19 mouse cellular contexts compared by ENCODE assay signal in genomic region chr19:5828155-5828554, GRCm38 (mm10). TPM values are rescaled to one million over a fixed set of nuclear protein-coding genes. Genes with fewer than 3 reads are reported as not detected.
DNase-seq lines count a peak whose midpoint lies in the region; ATAC-seq and TF ChIP-seq lines count a peak whose summit lies in the region.
"Had no signal": no experiment of that assay in that cellular context is flagged by ENCODE, and none has a peak within 500 bp of the region (broad histone marks: within the 10 kb centered on the region; RNA-seq: fewer than 3 reads in every experiment).

No protein-coding gene starts in this region.

- no peak for ATAC-seq in lung, postnatal 0 days

- DNase-seq in gastrocnemius, adult 2 months, result peak; percentile 43
- no peak for DNase-seq in gastrocnemius, postnatal 10 days
- peak; percentile 34 for DNase-seq in kidney, adult 18-20 months
- no peak for DNase-seq in kidney, postnatal 10 days
- DNase-seq in lung, postnatal 0 days (ENCODE audit: low spot score), result no peak
- DNase-seq in lung, adult 2 months, result no peak
- no peak for DNase-seq in urinary bladder, postnatal 25 days (ENCODE audit: low spot score)
- DNase-seq: cerebellum, adult 18-20 months; cerebellum, postnatal 14 days; left cerebral cortex, postnatal 4 days; right cerebral cortex, adult 18-20 months; right cerebral cortex, postnatal 4 days; thymus, postnatal 36 days had no signal

- 0 out of 2 replicates have a peak, but pooled peaks cover 8% of the 10 kb centered on the region for H3K36me3 ChIP-seq in lung, postnatal 0 days (ENCODE audit: insufficient read depth, low read length)
- H3K36me3 ChIP-seq: forebrain, embryonic 12.5 days; hindbrain, embryonic 12.5 days; neural tube, embryonic 15.5 days had no signal

- no peak overlapping the region for H3K4me2 ChIP-seq in lung, postnatal 0 days (replicated peaks; ENCODE audit: low read depth, low read length)
- H3K4me2 ChIP-seq: forebrain, embryonic 12.5 days; hindbrain, embryonic 12.5 days; limb, embryonic 15.5 days; midbrain, embryonic 11.5 days; neural tube, embryonic 15.5 days had no signal

- H3K9me3 ChIP-seq in lung, postnatal 0 days (ENCODE audit: low read length), result no peaks in the 10 kb centered on the region
- H3K9me3 ChIP-seq: hindbrain, embryonic 12.5 days; limb, embryonic 15.5 days; neural tube, embryonic 15.5 days had no signal

- intact Hi-C loops in gastrocnemius, adult 2 months (cut with DNase I), result no loop called here

- TF ChIP-seq CTCF in gastrocnemius, adult 2 months (IDR thresholded peaks at IDR 0.05), result no peak
- no peak for TF ChIP-seq CTCF in lung, postnatal 0 days (IDR thresholded peaks at IDR 0.05)
- no peak for TF ChIP-seq CTCF in lung, adult 2 months (IDR thresholded peaks at IDR 0.05; ENCODE audit: insufficient read depth, low read length)

- no peaks in the 10 kb centered on the region for H3K27me3 ChIP-seq in lung, postnatal 0 days (replicated peaks; ENCODE audit: insufficient read depth, low read length)
- H3K27me3 ChIP-seq: hindbrain, embryonic 12.5 days; limb, embryonic 15.5 days; neural tube, embryonic 15.5 days had no signal

- no peak overlapping the region for H3K9ac ChIP-seq in lung, postnatal 0 days (replicated peaks; ENCODE audit: low read depth)
- H3K9ac ChIP-seq: forebrain, embryonic 12.5 days; hindbrain, embryonic 12.5 days; limb, embryonic 15.5 days; neural tube, embryonic 15.5 days had no signal

- TF ChIP-seq POLR2A in lung, adult 2 months (IDR thresholded peaks at IDR 0.05; ENCODE audit: borderline replicate concordance, extremely low read depth, low read depth, low read length), result no peak

- H3K27ac ChIP-seq in gastrocnemius, adult 2 months, result peak overlapping the region; percentile 98
- peak overlapping the region; percentile 63 for H3K27ac ChIP-seq in lung, postnatal 0 days (ENCODE audit: low read length)
- H3K27ac ChIP-seq: forebrain, embryonic 12.5 days; hindbrain, embryonic 12.5 days; left cerebral cortex, adult 2 months; limb, embryonic 15.5 days; neural tube, embryonic 15.5 days had no signal

- H3K4me3 ChIP-seq in gastrocnemius, adult 2 months, result no peak overlapping the region
- H3K4me3 ChIP-seq in lung, postnatal 0 days (ENCODE audit: low read depth, low read length), result no peak overlapping the region
- no peak overlapping the region for H3K4me3 ChIP-seq in lung, adult 2 months (replicated peaks; ENCODE audit: extremely low read depth, low read depth, low read length)
- H3K4me3 ChIP-seq: forebrain, embryonic 12.5 days; hindbrain, embryonic 12.5 days; left cerebral cortex, adult 2 months; limb, embryonic 15.5 days; neural tube, embryonic 15.5 days had no signal

- H3K4me1 ChIP-seq in lung, postnatal 0 days (ENCODE audit: insufficient read depth, low read depth, low read length), result peaks cover 18% of the 10 kb centered on the region
- H3K4me1 ChIP-seq in lung, adult 2 months (ENCODE audit: control insufficient read depth, insufficient read depth, low read length), result peaks cover 19% of the 10 kb centered on the region

- WGBS in lung, postnatal 0 days, result 71% methylated on average over 3 of the region's 3 CpGs
- WGBS in lung, adult 2 months, result 66% methylated on average over 3 of the region's 3 CpGs

- no peak for TF ChIP-seq EP300 in lung, postnatal 0 days (IDR thresholded peaks at IDR 0.05)

RNA-seq across cellular contexts. Expression of gene Frmd8, which starts 46.9 kb away (rescaled TPM):
- 1 to 10 TPM; 3.4 to 4.0 TPM for total RNA-seq in gastrocnemius, adult 2 months (2021)
- 10 to 100 TPM in 1 of 2 experiments, 1 to 10 TPM in 1; 7.4 to 10.3 TPM for total RNA-seq in gastrocnemius, postnatal 10 days (2021)
- polyA plus RNA-seq in lung, postnatal 0 days (2015; fragmentation: Nextera tagmentation; extraction: Ambion mirVana), result 33.9 and 35.1 TPM in 2 replicates
- polyA plus RNA-seq in lung, adult 2 months (2012; rRNA removed), result 32.1 and 37.8 TPM in 2 replicates

RNA-seq across cellular contexts. Expression of gene Slc25a45, which starts 49.5 kb away (rescaled TPM):
- total RNA-seq in gastrocnemius, adult 2 months (2021), result under 1 TPM; 0.79 to 0.84 TPM
- total RNA-seq in gastrocnemius, postnatal 10 days (2021), result 1 to 10 TPM; 2.6 to 3.5 TPM
- 8.4 and 10.2 TPM in 2 replicates for polyA plus RNA-seq in lung, postnatal 0 days (2015; fragmentation: Nextera tagmentation; extraction: Ambion mirVana)
- polyA plus RNA-seq in lung, adult 2 months (2012; rRNA removed), result 24.5 and 26.0 TPM in 2 replicates

RNA-seq across cellular contexts. Expression of gene Scyl1, which starts 56.9 kb away (rescaled TPM):
- total RNA-seq in gastrocnemius, adult 2 months (2021), result 10 to 100 TPM; 71.2 to 78.6 TPM
- total RNA-seq in gastrocnemius, postnatal 10 days (2021), result 10 to 100 TPM; 56.0 to 59.6 TPM
- polyA plus RNA-seq in lung, postnatal 0 days (2015; fragmentation: Nextera tagmentation; extraction: Ambion mirVana), result 64.6 TPM in 2 replicates
- 113 and 116 TPM in 2 replicates for polyA plus RNA-seq in lung, adult 2 months (2012; rRNA removed)

Comparison
In these comparisons a context has a peak if more than half of its experiments do, and no peak if none do; other contexts are left out.
1. DNase-seq: peak in gastrocnemius, adult 2 months (single experiment) and kidney, adult 18-20 months (single experiment); none in gastrocnemius, postnatal 10 days (single experiment), kidney, postnatal 10 days (single experiment), lung, postnatal 0 days (single experiment), lung, adult 2 months (single experiment) and urinary bladder, postnatal 25 days (single experiment).